Mouse (Mus musculus): Measurements from ENCODE around the gene Rgs19.

Gene Rgs19

GRCm38 (mm10) chr2:181683381-181683780 lies 10.4 kb downstream of the Rgs19 start:
- no peak for DNase-seq (ENCODE audit: low read depth, low spot score)

GRCm38 (mm10) chr2:181681978-181682377 lies 11.8 kb downstream of the Rgs19 start:
- DNase-seq (ENCODE audit: low read depth, low spot score) = no peak

GRCm38 (mm10) chr2:181680716-181681117 lies 13.1 kb downstream of the Rgs19 start:
- peak; percentile 54 for DNase-seq (ENCODE audit: low read depth, low spot score)

- DNase-seq (ENCODE audit: low read depth, low spot score) = peak; percentile 75
These were observed 13.6 kb downstream of the Rgs19 start, which contains the start of gene Tcea2 for GRCm38 (mm10) chr2:181679951-181680715. Gene Tcea2, plus strand, starts transcription at chr2:181680310.

GRCm38 (mm10) chr2:181678780-181679179 lies 15.0 kb downstream of the Rgs19 start:
- peak; percentile 87 for DNase-seq (ENCODE audit: low read depth, low spot score)

GRCm38 (mm10) chr2:181677755-181678098 lies 16.1 kb downstream of the Rgs19 start:
- DNase-seq (ENCODE audit: low read depth, low spot score) = no peak

GRCm38 (mm10) chr2:181677096-181677754 lies 16.6 kb downstream of the Rgs19 start:
- no peak for DNase-seq (ENCODE audit: low read depth, low spot score)

- DNase-seq (ENCODE audit: low read depth, low spot score) = no peak
These were observed 17.4 kb downstream of the Rgs19 start for GRCm38 (mm10) chr2:181676424-181676823.

GRCm38 (mm10) chr2:181675454-181675853 lies 18.3 kb downstream of the Rgs19 start:
- no peak for DNase-seq (ENCODE audit: low read depth, low spot score)

GRCm38 (mm10) chr2:181674934-181675333 lies 18.8 kb downstream of the Rgs19 start:
- DNase-seq (ENCODE audit: low read depth, low spot score) = no peak

GRCm38 (mm10) chr2:181673501-181673900 lies 20.3 kb downstream of the Rgs19 start:
- no peak for DNase-seq (ENCODE audit: low read depth, low spot score)

- DNase-seq (ENCODE audit: low read depth, low spot score) = no peak
These were observed 21.8 kb downstream of the Rgs19 start for GRCm38 (mm10) chr2:181671984-181672383.

GRCm38 (mm10) chr2:181671326-181671725 lies 22.5 kb downstream of the Rgs19 start, which contains the start of gene Sox18:
Gene Sox18, minus strand, starts transcription at chr2:181671640.
- DNase-seq (ENCODE audit: low read depth, low spot score) = no peak

- DNase-seq (ENCODE audit: low read depth, low spot score) = no peak
These were observed 22.9 kb downstream of the Rgs19 start for GRCm38 (mm10) chr2:181670913-181671311.

- no peak for DNase-seq (ENCODE audit: low read depth, low spot score)
These were observed 23.4 kb downstream of the Rgs19 start for GRCm38 (mm10) chr2:181670285-181670912.

GRCm38 (mm10) chr2:181663298-181663630 lies 30.5 kb downstream of the Rgs19 start:
- DNase-seq (ENCODE audit: low read depth, low spot score) = no peak

GRCm38 (mm10) chr2:181662620-181663297 lies 31.0 kb downstream of the Rgs19 start:
- DNase-seq (ENCODE audit: low read depth, low spot score) = no peak

GRCm38 (mm10) chr2:181659609-181660055 lies 34.1 kb downstream of the Rgs19 start:
- DNase-seq (ENCODE audit: low read depth, low spot score) = peak; percentile 90

- peak; percentile 73 for DNase-seq (ENCODE audit: low read depth, low spot score)
These were observed 34.7 kb downstream of the Rgs19 start for GRCm38 (mm10) chr2:181658930-181659555.

GRCm38 (mm10) chr2:181658528-181658927 lies 35.2 kb downstream of the Rgs19 start:
- no peak for DNase-seq (ENCODE audit: low read depth, low spot score)

GRCm38 (mm10) chr2:181657441-181657840 lies 36.3 kb downstream of the Rgs19 start:
- DNase-seq (ENCODE audit: low read depth, low spot score) = no peak

- no peak for DNase-seq (ENCODE audit: low read depth, low spot score)
These were observed 37.0 kb downstream of the Rgs19 start, which contains the start of gene Gm29797 for GRCm38 (mm10) chr2:181656734-181657133. Gene Gm29797, plus strand, starts transcription at chr2:181657034.

Measured in CD4-positive, CD25-positive, alpha-beta regulatory T cell, adult 2 months (primary cell).